Mouse (Mus musculus): Measurements from ENCODE around the gene Xxylt1. TPM values are rescaled to one million over a fixed set of nuclear protein-coding genes. Genes with fewer than 3 reads are reported as not detected.

Gene Xxylt1
- polyA plus RNA-seq, 1 experiment: 22.4 TPM

GRCm38 (mm10) chr16:30984101-30984500, 97.1 kb downstream of the Xxylt1 start:
- Histone ChIP-seq H3K27ac (ENCODE audit: insufficient read depth, low read length) (no peak overlapping the region), H3K4me3 (replicated peaks; ENCODE audit: insufficient read depth, low read depth, low read length) (no peak overlapping the region), H3K4me1 (ENCODE audit: control insufficient read depth, insufficient read depth, low read length) (peaks cover 36% of the 10 kb centered on the region), H3K27me3 (ENCODE audit: control insufficient read depth, insufficient read depth, low read length) (no peaks in the 10 kb centered on the region)
- no peak for DNase-seq
- TF ChIP-seq POLR2A (IDR thresholded peaks at IDR 0.05; ENCODE audit: borderline replicate concordance, insufficient read depth, low read length) (no peak), CTCF (IDR thresholded peaks at IDR 0.05; ENCODE audit: borderline replicate concordance, insufficient read depth, low read depth, low read length) (no peak)
- 97% methylated on average over 5 of the region's 5 CpGs for WGBS

DNA sequence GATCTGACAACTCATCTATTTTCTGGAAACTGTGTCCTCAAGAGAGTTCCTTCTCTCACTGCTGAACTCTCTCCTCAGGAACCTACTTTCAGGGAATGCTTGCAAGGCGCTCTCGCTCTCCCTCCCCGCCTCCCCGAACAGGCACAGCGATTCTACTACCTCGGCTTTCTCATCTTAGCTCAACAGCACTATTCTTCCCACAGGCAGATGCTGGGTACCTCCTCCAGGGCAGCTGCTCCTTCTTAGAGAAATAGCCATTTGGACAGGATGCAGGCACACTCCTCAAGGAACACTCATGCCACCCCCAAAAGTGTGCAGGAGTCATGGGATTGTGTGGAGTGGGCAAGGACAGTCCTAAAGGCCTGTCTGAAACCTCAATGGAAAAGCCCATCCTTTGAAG, 97.5 kb downstream of the Xxylt1 start:
- no peak for TF ChIP-seq CTCF (IDR thresholded peaks at IDR 0.05; ENCODE audit: borderline replicate concordance, insufficient read depth, low read depth, low read length)
- no peak for TF ChIP-seq POLR2A (IDR thresholded peaks at IDR 0.05; ENCODE audit: borderline replicate concordance, insufficient read depth, low read length)
- H3K4me3 ChIP-seq (replicated peaks; ENCODE audit: insufficient read depth, low read depth, low read length): no peak overlapping the region
- H3K27ac ChIP-seq (ENCODE audit: insufficient read depth, low read length): no peak overlapping the region
- 94% methylated on average over 6 of the region's 6 CpGs for WGBS
- H3K27me3 ChIP-seq (ENCODE audit: control insufficient read depth, insufficient read depth, low read length): no peaks in the 10 kb centered on the region
- peaks cover 39% of the 10 kb centered on the region for H3K4me1 ChIP-seq (ENCODE audit: control insufficient read depth, insufficient read depth, low read length)
- no peak for DNase-seq

DNA sequence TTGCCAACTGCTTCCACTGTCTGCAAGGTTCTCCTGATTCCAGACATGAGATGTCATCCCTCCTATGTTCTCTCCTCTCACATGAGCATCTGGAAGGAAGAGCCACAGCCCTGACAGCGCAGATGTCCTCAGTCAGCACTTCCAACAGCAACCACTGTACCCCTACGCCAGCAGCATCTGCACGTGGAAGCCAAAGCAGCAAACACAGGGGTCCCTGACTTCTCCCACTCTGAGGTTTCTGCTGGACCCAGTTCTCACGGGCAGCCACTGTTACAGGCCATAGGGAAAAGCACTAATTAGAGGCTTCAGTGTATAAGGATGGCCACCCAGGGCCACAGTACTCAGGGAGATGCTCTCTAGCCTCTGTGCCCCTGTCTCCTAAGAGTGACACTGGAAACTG, 98.0 kb downstream of the Xxylt1 start:
- Histone ChIP-seq H3K4me3 (replicated peaks; ENCODE audit: insufficient read depth, low read depth, low read length) (no peak overlapping the region), H3K4me1 (ENCODE audit: control insufficient read depth, insufficient read depth, low read length) (peaks cover 36% of the 10 kb centered on the region), H3K27ac (ENCODE audit: insufficient read depth, low read length) (no peak overlapping the region), H3K27me3 (ENCODE audit: control insufficient read depth, insufficient read depth, low read length) (no peaks in the 10 kb centered on the region)
- no peak for TF ChIP-seq CTCF (IDR thresholded peaks at IDR 0.05; ENCODE audit: borderline replicate concordance, insufficient read depth, low read depth, low read length)
- TF ChIP-seq POLR2A (IDR thresholded peaks at IDR 0.05; ENCODE audit: borderline replicate concordance, insufficient read depth, low read length): no peak
- no peak for DNase-seq
- 89% methylated on average over 4 of the region's 4 CpGs for WGBS

- no peak for TF ChIP-seq POLR2A (IDR thresholded peaks at IDR 0.05; ENCODE audit: borderline replicate concordance, insufficient read depth, low read length)
- TF ChIP-seq CTCF (IDR thresholded peaks at IDR 0.05; ENCODE audit: borderline replicate concordance, insufficient read depth, low read depth, low read length): no peak
- Histone ChIP-seq H3K4me1 (ENCODE audit: control insufficient read depth, insufficient read depth, low read length) (peaks cover 32% of the 10 kb centered on the region), H3K27ac (ENCODE audit: insufficient read depth, low read length) (no peak overlapping the region), H3K4me3 (replicated peaks; ENCODE audit: insufficient read depth, low read depth, low read length) (no peak overlapping the region), H3K27me3 (ENCODE audit: control insufficient read depth, insufficient read depth, low read length) (no peaks in the 10 kb centered on the region)
- peak; percentile 93 to 97 for DNase-seq
- 6% methylated on average over 10 of the region's 10 CpGs for WGBS
Observed at GRCm38 (mm10) chr16:30981345-30981744, 99.9 kb downstream of the Xxylt1 start.

- TF ChIP-seq POLR2A (IDR thresholded peaks at IDR 0.05; ENCODE audit: borderline replicate concordance, insufficient read depth, low read length) (no peak), CTCF (IDR thresholded peaks at IDR 0.05; ENCODE audit: borderline replicate concordance, insufficient read depth, low read depth, low read length) (no peak)
- H3K4me1 ChIP-seq (ENCODE audit: control insufficient read depth, insufficient read depth, low read length): peaks cover 29% of the 10 kb centered on the region
- DNase-seq: no peak
- H3K27ac ChIP-seq (ENCODE audit: insufficient read depth, low read length): no peak overlapping the region
- no peak overlapping the region for H3K4me3 ChIP-seq (replicated peaks; ENCODE audit: insufficient read depth, low read depth, low read length)
- 98% methylated on average over 11 of the region's 11 CpGs for WGBS
- H3K27me3 ChIP-seq (ENCODE audit: control insufficient read depth, insufficient read depth, low read length): no peaks in the 10 kb centered on the region
Observed at GRCm38 (mm10) chr16:30979905-30980304, 101.3 kb downstream of the Xxylt1 start.

DNA sequence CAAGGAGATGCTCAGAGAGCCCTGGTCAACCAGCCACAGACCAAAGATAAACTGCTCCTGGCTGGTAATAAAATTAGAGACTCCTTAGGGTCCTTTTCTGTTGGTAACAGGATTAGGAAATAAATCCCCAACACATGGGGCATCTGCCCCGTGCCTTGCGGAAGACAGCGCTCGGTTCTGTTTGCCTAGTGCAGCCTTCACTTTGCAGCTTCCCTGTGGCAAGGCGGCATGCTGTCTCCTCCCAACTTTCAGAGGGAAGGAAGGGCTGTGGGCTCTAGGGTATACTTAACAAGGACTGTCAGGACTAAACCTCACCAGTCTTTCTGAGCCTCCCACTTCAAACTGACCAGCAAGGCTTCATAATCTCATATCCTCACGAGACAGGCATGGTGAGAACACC, 103.5 kb downstream of the Xxylt1 start:
- no peak for TF ChIP-seq POLR2A (IDR thresholded peaks at IDR 0.05; ENCODE audit: borderline replicate concordance, insufficient read depth, low read length)
- H3K27me3 ChIP-seq (ENCODE audit: control insufficient read depth, insufficient read depth, low read length): no peaks in the 10 kb centered on the region
- H3K4me3 ChIP-seq (replicated peaks; ENCODE audit: insufficient read depth, low read depth, low read length): no peak overlapping the region
- no peak for DNase-seq
- H3K4me1 ChIP-seq (ENCODE audit: control insufficient read depth, insufficient read depth, low read length): peaks cover 35% of the 10 kb centered on the region
- 77% methylated on average over 6 of the region's 6 CpGs for WGBS
- H3K27ac ChIP-seq (ENCODE audit: insufficient read depth, low read length): no peak overlapping the region

DNA sequence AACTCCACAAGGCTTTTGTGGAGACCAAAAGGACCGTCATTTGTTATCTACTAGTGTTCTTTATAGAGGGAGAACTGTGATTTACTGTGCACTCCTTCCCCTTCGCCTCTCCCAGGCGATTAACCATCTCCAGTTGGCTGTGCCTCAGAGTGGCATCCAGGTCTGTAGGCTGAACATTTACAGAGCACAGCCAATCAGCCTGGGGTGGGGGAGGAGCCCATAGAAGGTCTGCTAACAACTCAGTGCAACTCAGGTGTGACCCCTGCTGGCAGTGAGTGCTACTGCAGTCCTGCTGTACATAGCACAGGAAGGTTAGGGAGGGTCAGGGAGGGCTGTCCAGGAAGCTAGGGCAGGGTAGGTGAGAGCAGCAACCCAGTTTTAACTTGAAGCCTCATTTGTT, 104.0 kb downstream of the Xxylt1 start:
- Histone ChIP-seq H3K27me3 (ENCODE audit: control insufficient read depth, insufficient read depth, low read length) (no peaks in the 10 kb centered on the region), H3K27ac (ENCODE audit: insufficient read depth, low read length) (no peak overlapping the region), H3K4me1 (ENCODE audit: control insufficient read depth, insufficient read depth, low read length) (peaks cover 39% of the 10 kb centered on the region), H3K4me3 (replicated peaks; ENCODE audit: insufficient read depth, low read depth, low read length) (no peak overlapping the region)
- peak; percentile 91 to 93 for DNase-seq
- WGBS: 7% methylated on average over 3 of the region's 3 CpGs
- TF ChIP-seq POLR2A (IDR thresholded peaks at IDR 0.05; ENCODE audit: borderline replicate concordance, insufficient read depth, low read length) (peak; percentile 41; the same call in 1 of the 2 replicates), CTCF (IDR thresholded peaks at IDR 0.05; ENCODE audit: borderline replicate concordance, insufficient read depth, low read depth, low read length) (peak; percentile 99)

GRCm38 (mm10) chr16:30974549-30974948, 106.7 kb downstream of the Xxylt1 start:
- WGBS: 93% methylated on average over 12 of the region's 12 CpGs
- no peak overlapping the region for H3K27ac ChIP-seq (ENCODE audit: insufficient read depth, low read length)
- no peak overlapping the region for H3K4me3 ChIP-seq (replicated peaks; ENCODE audit: insufficient read depth, low read depth, low read length)
- peaks cover 27% of the 10 kb centered on the region for H3K4me1 ChIP-seq (ENCODE audit: control insufficient read depth, insufficient read depth, low read length)
- TF ChIP-seq POLR2A (IDR thresholded peaks at IDR 0.05; ENCODE audit: borderline replicate concordance, insufficient read depth, low read length) (no peak), CTCF (IDR thresholded peaks at IDR 0.05; ENCODE audit: borderline replicate concordance, insufficient read depth, low read depth, low read length) (no peak)
- no peaks in the 10 kb centered on the region for H3K27me3 ChIP-seq (ENCODE audit: control insufficient read depth, insufficient read depth, low read length)
- DNase-seq: no peak
